Mouse (Mus musculus) gastrocnemius, postnatal 10 days (tissue): ENCODE measurements around the gene Nav2. TPM values are rescaled to one million over a fixed set of nuclear protein-coding genes. Genes with fewer than 3 reads are reported as not detected.

Source experiments
- DNase-seq: peaks from one replicate; pipeline ENCODE4 v3.0.0; 2021; ENCODE audit warnings: mixed read lengths
- total RNA-seq, 2 experiments: library from RNA; stranded (reverse); gene quantifications; 2 replicates each; pipeline ENCODE4 v1.2.3; 2021

Gene Nav2
- total RNA-seq, 2 experiments from 2014 or later = 55.8 to 80.1 TPM

- no peak for DNase-seq
Observed at GRCm38 (mm10) chr7:49209526-49209925, 301.0 kb downstream of the Nav2 start.

GRCm38 (mm10) chr7:49210721-49211120 lies 302.2 kb downstream of the Nav2 start:
- DNase-seq = no peak

DNA sequence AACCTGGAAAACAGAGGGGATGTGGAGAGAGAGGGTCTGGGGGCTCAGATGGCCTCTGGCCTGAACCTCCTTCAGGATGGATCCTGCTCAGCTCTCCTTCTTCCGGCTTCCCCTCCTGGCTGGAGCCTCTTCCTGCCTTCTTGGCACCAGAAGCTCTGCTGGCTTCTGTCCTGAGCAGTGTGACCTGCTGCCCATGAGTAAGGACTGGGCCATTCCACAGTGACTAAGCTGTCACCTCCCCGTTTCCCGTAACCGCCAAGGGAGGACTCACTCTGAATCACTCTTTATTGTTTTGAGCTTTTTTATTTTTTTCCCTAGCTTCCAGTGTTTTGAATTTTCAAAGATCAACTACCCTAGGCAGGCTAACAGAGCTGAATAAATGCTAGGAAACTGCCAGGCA lies 304.5 kb downstream of the Nav2 start:
- no peak for DNase-seq

- no peak for DNase-seq
Observed at GRCm38 (mm10) chr7:49217786-49218185, 309.3 kb downstream of the Nav2 start.

- DNase-seq = no peak
Observed at GRCm38 (mm10) chr7:49225741-49226140, 317.2 kb downstream of the Nav2 start.

GRCm38 (mm10) chr7:49232969-49233368 lies 324.5 kb downstream of the Nav2 start:
- no peak for DNase-seq

GRCm38 (mm10) chr7:49234288-49234687 lies 325.8 kb downstream of the Nav2 start:
- no peak for DNase-seq

DNA sequence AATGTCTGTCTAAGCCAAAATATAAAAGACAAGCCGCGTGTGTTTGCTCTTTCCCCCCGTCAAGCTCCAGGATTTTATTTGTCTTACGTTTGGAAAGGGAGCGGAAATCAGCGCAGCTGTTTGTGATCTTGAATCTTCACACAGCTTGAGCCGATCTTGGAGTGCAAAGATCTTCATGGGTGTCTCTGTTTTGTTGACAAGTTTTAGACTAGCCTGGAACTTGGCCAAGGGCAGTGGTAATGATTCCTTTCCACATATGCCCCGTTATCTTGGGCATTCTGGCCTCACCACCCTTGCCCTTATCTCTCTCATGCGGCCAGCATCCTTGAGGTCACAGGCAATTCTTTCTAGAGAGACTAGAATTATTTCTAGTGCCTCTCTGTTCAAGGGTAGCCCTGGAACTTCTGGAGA lies 326.8 kb downstream of the Nav2 start:
- no peak for DNase-seq

DNA sequence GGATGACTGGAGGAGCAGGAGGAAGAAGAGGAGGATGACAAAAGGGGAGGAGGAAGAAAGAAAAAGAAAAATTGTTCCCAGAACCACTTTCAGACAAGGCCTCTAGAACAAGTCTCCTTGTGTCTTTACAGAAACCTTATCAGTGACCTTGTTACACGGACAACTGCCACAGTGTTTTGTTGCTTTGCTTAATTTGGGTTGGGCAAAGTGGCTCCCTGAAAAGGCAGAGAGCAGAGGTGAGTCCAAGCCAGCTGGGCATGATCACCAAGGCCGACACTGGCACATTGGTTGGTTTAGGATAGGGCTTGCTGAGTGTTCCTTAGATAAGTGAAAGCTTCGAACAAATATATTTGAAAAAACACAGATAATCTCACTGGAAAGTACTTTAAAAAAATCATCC lies 327.3 kb downstream of the Nav2 start:
- DNase-seq = no peak

- DNase-seq = no peak
Observed at GRCm38 (mm10) chr7:49240461-49240860, 331.9 kb downstream of the Nav2 start.

DNA sequence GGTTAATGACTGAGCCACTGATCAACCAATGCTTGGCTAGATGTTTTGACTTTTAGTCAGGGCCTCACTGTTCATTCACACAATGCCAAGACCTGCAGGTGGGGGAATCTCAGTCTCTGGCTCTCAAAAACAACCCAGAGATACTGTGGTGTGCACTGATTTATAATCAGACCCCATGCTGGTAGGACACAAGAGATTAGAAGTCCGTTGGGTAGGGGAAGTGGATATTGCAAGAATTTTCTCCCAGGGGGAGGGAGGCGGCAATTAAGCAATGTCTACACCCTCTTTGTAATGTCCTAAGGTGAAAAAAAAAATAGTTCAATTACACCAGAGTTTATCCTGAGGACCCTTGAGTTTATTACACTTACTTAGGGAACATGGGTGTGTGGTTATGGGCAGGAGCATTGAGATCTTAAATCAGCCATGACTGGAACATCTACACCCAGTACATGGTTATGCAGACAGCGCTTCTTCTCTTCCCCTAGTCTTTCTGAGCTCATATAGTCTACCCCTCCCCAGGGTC lies 332.8 kb downstream of the Nav2 start:
- no peak for DNase-seq

DNA sequence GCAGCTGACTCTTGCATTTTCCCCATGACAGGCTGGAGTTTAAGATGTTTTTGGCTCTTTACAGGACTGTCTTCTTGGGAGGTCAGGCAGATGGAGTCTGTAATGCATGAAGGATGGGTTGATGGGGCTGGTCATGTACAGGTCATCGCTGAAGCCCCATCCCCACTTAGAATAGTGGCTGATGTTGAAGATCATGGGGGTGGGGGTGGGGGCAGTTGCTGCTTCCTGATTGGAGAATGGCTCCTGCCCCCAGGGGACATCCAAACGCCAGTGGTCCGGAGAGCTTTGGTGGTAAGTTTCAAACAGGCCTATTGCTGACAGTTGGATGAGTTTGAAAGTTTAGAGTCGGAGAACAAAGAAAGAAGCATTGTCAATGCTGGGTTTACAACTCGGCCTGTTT lies 333.7 kb downstream of the Nav2 start:
- DNase-seq = no peak

GRCm38 (mm10) chr7:49243079-49243478 lies 334.6 kb downstream of the Nav2 start:
- no peak for DNase-seq

DNA sequence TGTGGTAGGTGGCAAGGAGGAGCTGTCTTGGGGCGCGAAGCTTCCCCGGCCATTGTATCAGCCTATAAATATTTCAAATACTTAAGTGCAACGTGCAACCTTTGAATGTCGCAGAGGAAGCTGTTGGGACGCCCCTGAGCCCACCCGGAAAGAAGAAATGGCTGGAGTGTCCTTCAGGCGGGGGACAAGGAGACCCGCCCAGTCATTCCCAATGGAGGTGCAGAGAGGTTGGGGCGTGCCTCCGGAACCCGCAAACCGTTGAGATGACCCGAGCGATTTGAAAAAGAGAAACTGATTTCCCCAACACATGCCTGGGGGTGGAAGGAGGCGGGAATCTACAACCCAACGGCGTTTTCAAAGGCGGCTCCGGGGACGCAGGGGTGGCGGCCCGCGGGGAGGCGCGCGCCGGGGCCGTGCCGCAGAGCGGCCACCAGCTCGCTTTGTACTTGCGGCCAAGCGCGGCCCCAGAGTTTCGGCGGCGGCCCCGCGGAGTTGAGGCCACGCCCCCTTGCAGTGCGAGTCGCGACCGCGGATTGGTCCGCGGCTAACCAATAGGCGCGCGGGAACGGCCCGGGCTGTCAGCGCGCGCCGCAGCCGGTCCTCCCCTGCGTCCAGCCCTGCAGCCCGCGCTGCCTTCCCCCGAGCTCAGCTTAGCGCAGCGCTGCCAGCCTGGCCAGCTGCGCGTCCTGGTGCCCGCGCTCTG lies 337.2 kb downstream of the Nav2 start:
- peak; percentile 95 for DNase-seq

GRCm38 (mm10) chr7:49246240-49246578 lies 337.7 kb downstream of the Nav2 start:
- DNase-seq = no peak

DNA sequence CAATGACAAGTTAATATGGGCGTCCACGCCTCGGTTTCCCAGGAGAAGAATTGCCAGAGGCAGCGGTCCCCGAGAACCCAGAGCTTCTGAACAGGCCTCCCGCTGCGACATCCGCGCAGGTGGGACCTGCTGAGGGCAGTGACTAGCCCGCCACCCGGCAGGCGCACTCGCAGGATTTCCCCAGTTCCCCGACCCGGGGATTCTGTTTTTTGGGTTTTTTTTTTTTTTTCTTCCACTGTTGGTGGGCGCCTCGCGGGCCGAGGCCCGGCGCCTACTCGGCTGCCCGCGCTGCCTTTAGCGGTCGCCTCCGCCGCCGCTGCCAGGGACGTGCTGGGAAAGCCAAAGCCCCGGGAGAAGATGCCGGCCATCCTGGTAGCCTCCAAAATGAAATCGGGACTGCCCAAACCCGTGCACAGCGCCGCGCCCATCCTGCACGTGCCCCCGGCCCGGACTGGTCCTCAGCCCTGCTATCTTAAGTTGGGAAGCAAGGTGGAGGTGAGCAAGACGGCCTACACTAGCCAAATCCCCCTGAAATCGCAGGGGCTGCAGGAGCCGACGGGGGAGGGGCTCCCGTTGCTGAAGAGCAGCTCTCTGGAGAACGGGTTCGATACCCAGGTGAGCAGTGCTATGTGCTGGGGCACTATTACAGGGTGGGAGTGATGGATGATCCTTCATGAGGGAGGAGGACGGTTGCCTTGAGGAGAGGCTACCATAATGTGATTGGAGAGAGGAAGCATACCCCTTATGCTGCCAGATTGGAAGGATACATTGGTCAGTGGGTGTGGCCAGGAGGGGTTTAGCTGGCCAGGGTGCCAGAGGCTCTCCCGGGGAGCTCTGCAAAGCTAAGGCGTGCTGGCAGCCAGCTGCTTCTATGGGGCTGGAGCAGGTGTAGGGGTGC lies 338.3 kb downstream of the Nav2 start:
- no peak for DNase-seq

DNA sequence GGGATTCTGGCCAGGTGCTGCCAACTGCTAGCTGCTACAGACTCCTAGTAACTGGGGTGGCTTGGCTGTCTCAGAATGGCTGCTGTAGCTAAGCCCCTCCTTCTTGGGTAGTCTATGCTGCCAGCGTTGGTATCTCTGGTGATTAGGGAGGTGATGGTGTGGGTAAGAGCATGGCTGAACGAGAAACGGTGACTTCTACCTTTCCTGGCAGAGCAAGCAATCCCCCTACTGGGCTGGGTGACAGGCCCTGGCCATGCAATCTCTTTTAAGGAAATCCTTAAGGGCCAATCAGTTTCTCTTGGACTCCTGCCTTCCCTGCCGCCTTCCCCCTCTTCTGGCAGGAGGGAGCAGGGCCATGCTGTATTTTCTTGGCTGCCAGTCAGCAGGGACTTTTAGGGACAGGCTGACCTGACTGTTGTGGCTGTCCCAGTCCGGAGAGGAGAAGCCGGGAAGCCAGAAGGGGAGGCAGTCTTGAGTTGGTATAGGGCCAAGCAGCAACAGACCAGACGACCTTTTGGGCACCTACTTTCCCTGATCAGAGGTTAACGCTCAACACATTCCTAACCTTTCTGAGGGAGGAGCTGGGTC lies 339.3 kb downstream of the Nav2 start:
- DNase-seq = peak; percentile 48

DNA sequence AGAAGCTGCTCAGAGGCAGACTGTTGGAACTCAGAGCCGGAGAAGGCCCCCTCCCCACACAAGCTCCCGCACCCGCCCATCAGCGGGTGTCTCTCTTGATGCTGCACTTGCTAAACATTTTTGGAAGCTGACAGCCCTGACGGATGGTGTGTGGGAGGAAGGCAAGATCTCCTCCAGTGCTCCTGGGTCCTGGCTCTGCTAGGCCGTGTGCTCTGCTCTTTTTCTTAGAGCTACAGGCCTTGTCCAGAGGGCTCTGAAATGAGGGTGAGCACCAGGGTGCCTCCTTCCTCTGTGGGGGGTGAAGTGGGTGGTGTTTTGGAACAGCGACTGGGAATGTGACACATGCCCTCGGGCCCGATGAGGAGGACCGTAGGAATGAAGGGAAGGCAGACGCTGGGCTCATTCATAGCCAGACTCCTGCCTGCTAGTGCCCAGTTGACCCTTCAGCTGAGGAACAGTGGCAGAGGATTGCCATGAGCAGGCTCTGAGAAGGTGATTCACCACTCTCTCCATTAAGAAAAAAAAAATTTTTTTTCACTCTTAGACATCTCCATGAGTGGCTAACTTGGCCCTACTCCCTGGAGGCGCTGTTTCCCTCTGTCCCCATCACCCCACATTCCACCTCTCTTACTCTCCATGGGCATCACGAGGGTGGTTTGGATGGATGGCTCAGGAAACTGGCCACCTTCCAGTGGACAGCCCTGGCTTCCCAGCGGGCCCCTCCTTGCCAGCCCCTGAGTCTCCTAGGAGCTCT lies 340.0 kb downstream of the Nav2 start:
- DNase-seq = no peak

DNA sequence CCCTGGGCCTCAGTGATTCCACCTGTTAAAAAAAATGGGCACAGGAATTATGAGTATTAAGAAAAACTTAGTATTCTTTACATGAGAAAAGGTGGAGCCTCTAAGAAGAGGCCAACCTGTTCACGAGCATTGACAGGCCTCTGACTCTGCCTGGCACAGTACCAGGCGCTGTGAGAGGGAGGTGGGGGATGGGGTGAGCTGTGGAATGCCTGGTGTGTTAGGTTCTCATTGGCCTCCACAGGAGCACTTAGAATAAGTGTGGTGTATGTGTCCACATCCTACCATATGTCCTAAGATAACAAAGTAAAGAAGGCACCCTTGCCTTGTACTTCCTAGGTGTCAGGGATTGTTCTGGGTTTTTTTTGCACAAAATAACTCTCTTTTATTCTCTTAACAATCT lies 340.9 kb downstream of the Nav2 start:
- no peak for DNase-seq

GRCm38 (mm10) chr7:49249996-49250395 lies 341.5 kb downstream of the Nav2 start:
- DNase-seq = peak; percentile 80

GRCm38 (mm10) chr7:49250581-49251307 lies 342.2 kb downstream of the Nav2 start:
- no peak for DNase-seq

DNA sequence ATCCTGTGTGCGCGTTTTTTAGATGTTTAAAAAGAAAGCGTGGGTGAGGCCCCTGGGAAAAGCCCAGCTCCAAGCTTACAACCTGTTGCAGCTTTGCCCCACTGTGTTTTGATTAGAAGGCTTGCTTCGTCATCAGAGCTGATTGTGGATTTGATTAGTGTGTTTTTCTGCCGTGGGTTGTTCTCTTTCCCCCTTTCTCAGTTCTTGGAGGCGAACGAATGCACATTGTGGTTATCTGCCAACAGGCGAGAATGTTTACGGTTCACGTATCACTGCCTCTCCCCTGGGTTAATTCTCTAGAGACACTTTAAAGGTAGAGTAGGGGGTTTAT lies 342.8 kb downstream of the Nav2 start:
- no peak for DNase-seq
